Mouse (Mus musculus) bone marrow macrophage, adult 2 months (primary cell): Measurements from ENCODE around the gene Chrna7.

ENCODE experiments used
- CTCF ChIP-seq: IDR thresholded peaks from 2 replicates; pipeline ENCODE4 v1.5.1; 2012; ENCODE audit warnings: low read depth, mild to moderate bottlenecking, low read length, moderate library complexity
- POLR2A ChIP-seq: IDR thresholded peaks from 2 replicates; pipeline ENCODE4 v1.6.1; 2012; ENCODE audit warnings: mild to moderate bottlenecking, low read depth, low read length, borderline replicate concordance

DNA sequence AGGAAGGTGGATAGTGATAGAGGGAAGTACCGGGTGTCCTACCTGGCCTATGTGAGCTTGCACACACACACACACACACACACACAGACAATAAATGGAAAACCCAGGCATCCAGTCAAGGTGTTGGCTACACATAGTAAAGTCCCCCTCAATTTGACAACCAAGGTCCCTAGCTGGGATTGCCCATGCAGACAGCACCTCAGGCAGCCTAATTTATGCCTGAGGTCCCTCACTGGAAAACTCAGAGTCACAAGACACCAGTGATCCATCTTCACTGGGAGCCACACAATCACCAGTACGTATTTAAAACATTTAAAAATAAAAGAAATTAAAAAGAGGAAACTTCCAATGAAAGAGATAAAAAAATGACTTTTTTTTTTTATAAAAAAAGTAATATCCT lies 99.1 kb downstream of the Chrna7 start:
- no peak for TF ChIP-seq CTCF
- no peak for TF ChIP-seq POLR2A
